Mouse (Mus musculus) midbrain, embryonic 15.5 days (tissue): Measurements from ENCODE around the gene Tmem52b. TPM values are rescaled to one million over a fixed set of nuclear protein-coding genes. Genes with fewer than 3 reads are reported as not detected.
A peak's percentile ranks its signal among the peaks of the same experiment; 100 is the strongest.

Experiments used
- ATAC-seq: fragments of 200-750 bp; cut with Nextera tagmentation; replicated peaks from 2 replicates; pipeline ENCODE4 v1.8.0; 2017; ENCODE audit warnings: moderate TSS enrichment
- H3K27ac ChIP-seq: fragments of 300-500 bp; sonication (generic); 2 replicates; pipeline ENCODE4 v1.5.1; 2015; ENCODE audit warnings: mild to moderate bottlenecking, inconsistent platforms
- H3K27me3 ChIP-seq: fragments of 300-500 bp; sonication (generic); replicated peaks from 2 replicates; pipeline ENCODE4 v1.6.1; 2015; ENCODE audit warnings: inconsistent platforms
- H3K36me3 ChIP-seq: fragments of 300-500 bp; sonication (generic); replicated peaks from 2 replicates; pipeline ENCODE4 v1.6.1; 2015; ENCODE audit warnings: inconsistent platforms
- H3K4me1 ChIP-seq: fragments of 300-500 bp; sonication (generic); 2 replicates; pipeline ENCODE4 v1.6.1; 2015; ENCODE audit warnings: inconsistent platforms
- H3K4me2 ChIP-seq: fragments of 300-500 bp; sonication (generic); 2 replicates; pipeline ENCODE4 v1.6.1; 2015; ENCODE audit warnings: inconsistent platforms, mild to moderate bottlenecking, moderate library complexity
- H3K4me3 ChIP-seq: fragments of 300-500 bp; sonication (generic); 2 replicates; pipeline ENCODE4 v1.5.1; 2015; ENCODE audit warnings: mild to moderate bottlenecking, inconsistent platforms
- H3K9ac ChIP-seq: fragments of 300-500 bp; sonication (generic); 2 replicates; pipeline ENCODE4 v1.6.1; 2015; ENCODE audit warnings: mild to moderate bottlenecking, inconsistent platforms
- H3K9me3 ChIP-seq: fragments of 300-500 bp; sonication (generic); 2 replicates; pipeline ENCODE4 v1.6.1; 2016; ENCODE audit warnings: inconsistent platforms
- WGBS: fragments of 180-500 bp; shearing (Covaris S2); methylation state at CpG from one replicate; pipeline ENCODE4 v1.1.7; 2015; ENCODE audit warnings: mixed read lengths; 5-methylcytosine and 5-hydroxymethylcytosine counted together
- polyA plus RNA-seq: library from polyadenylated mRNA; unstranded; fragments of >200 nt; fragmentation: Nextera tagmentation; extraction: Ambion mirVana; gene quantifications from 2 replicates; pipeline ENCODE4 v1.2.1, GENCODE M21; 2015

Gene Tmem52b
- polyA plus RNA-seq, 1 experiment from 2014 or later, result 0.32 TPM

- WGBS, result 7% methylated on average over 9 of the region's 9 CpGs
- Histone ChIP-seq H3K9ac (peak overlapping the region; percentile 96), H3K4me2 (peak overlapping the region; percentile 77), H3K9me3 (no peaks in the 10 kb centered on the region), H3K36me3 (peaks cover 9% of the 10 kb centered on the region), H3K4me1 (peaks cover 31% of the 10 kb centered on the region), H3K4me3 (peak overlapping the region; percentile 91), H3K27ac (peak overlapping the region; percentile 89), H3K27me3 (no peaks in the 10 kb centered on the region)
- peak; percentile 67 for ATAC-seq
Measured at GRCm38 (mm10) chr6:129534057-129534456, 21.7 kb downstream of the Tmem52b start.

- H3K36me3 ChIP-seq, result peaks cover 14% of the 10 kb centered on the region
- H3K9me3 ChIP-seq, result no peaks in the 10 kb centered on the region
- WGBS, result 38% methylated on average over 4 of the region's 4 CpGs
- H3K4me3 ChIP-seq, result peak overlapping the region; percentile 91
- no peaks in the 10 kb centered on the region for H3K27me3 ChIP-seq
- H3K27ac ChIP-seq, result peak overlapping the region; percentile 89
- peak overlapping the region; percentile 96 for H3K9ac ChIP-seq
- peak overlapping the region; percentile 77 for H3K4me2 ChIP-seq
- H3K4me1 ChIP-seq, result peaks cover 31% of the 10 kb centered on the region
- ATAC-seq, result peak; percentile 22
Measured at GRCm38 (mm10) chr6:129534627-129535190, 22.4 kb downstream of the Tmem52b start.

GRCm38 (mm10) chr6:129535723-129536122 lies 23.4 kb downstream of the Tmem52b start:
- Histone ChIP-seq H3K27ac (no peak overlapping the region), H3K9ac (no peak overlapping the region), H3K27me3 (no peaks in the 10 kb centered on the region), H3K4me2 (peak overlapping the region; percentile 77), H3K4me3 (peak overlapping the region; percentile 91), H3K9me3 (no peaks in the 10 kb centered on the region), H3K36me3 (peaks cover 19% of the 10 kb centered on the region), H3K4me1 (peaks cover 31% of the 10 kb centered on the region)
- WGBS, result 87% methylated on average over 4 of the region's 4 CpGs
- ATAC-seq, result no peak

GRCm38 (mm10) chr6:129538555-129538954 lies 26.2 kb downstream of the Tmem52b start:
- peaks cover 29% of the 10 kb centered on the region for H3K36me3 ChIP-seq
- H3K4me3 ChIP-seq, result no peak overlapping the region
- H3K4me1 ChIP-seq, result peaks cover 26% of the 10 kb centered on the region
- H3K27me3 ChIP-seq, result no peaks in the 10 kb centered on the region
- no peaks in the 10 kb centered on the region for H3K9me3 ChIP-seq
- no peak overlapping the region for H3K27ac ChIP-seq
- ATAC-seq, result no peak
- no peak overlapping the region for H3K9ac ChIP-seq
- 87% methylated on average over 6 of the region's 6 CpGs for WGBS
- H3K4me2 ChIP-seq, result no peak overlapping the region

- Histone ChIP-seq H3K4me1 (peaks cover 4% of the 10 kb centered on the region), H3K36me3 (peaks cover 29% of the 10 kb centered on the region), H3K9me3 (no peaks in the 10 kb centered on the region), H3K4me2 (no peak overlapping the region), H3K27ac (no peak overlapping the region), H3K4me3 (no peak overlapping the region), H3K9ac (no peak overlapping the region), H3K27me3 (no peaks in the 10 kb centered on the region)
- WGBS, result 43% methylated on average over 9 of the region's 9 CpGs
- no peak for ATAC-seq
Measured at GRCm38 (mm10) chr6:129541931-129542330, 29.6 kb downstream of the Tmem52b start.

- ATAC-seq, result no peak
- 89% methylated on average over 3 of the region's 3 CpGs for WGBS
- Histone ChIP-seq H3K36me3 (peaks cover 29% of the 10 kb centered on the region), H3K4me1 (no peaks in the 10 kb centered on the region), H3K27me3 (no peaks in the 10 kb centered on the region), H3K9me3 (no peaks in the 10 kb centered on the region), H3K9ac (no peak overlapping the region), H3K4me2 (no peak overlapping the region), H3K4me3 (no peak overlapping the region), H3K27ac (no peak overlapping the region)
Measured at GRCm38 (mm10) chr6:129542540-129542939, 30.2 kb downstream of the Tmem52b start.

GRCm38 (mm10) chr6:129543709-129544606 lies 31.6 kb downstream of the Tmem52b start:
- no peak overlapping the region for H3K9ac ChIP-seq
- no peaks in the 10 kb centered on the region for H3K4me1 ChIP-seq
- no peaks in the 10 kb centered on the region for H3K9me3 ChIP-seq
- no peaks in the 10 kb centered on the region for H3K27me3 ChIP-seq
- peak overlapping the region; percentile 35 for H3K27ac ChIP-seq
- H3K36me3 ChIP-seq, result peaks cover 21% of the 10 kb centered on the region
- WGBS, result 63% methylated on average over 6 of the region's 6 CpGs
- no peak overlapping the region for H3K4me3 ChIP-seq
- H3K4me2 ChIP-seq, result no peak overlapping the region
- peak; percentile 87 for ATAC-seq

GRCm38 (mm10) chr6:129547277-129547676 lies 34.9 kb downstream of the Tmem52b start:
- WGBS, result 85% methylated on average over 2 of the region's 2 CpGs
- H3K36me3 ChIP-seq, result no peaks in the 10 kb centered on the region

GRCm38 (mm10) chr6:129548009-129548408 lies 35.7 kb downstream of the Tmem52b start:
- no peak overlapping the region for H3K27ac ChIP-seq
- 79% methylated on average over 3 of the region's 3 CpGs for WGBS

More at GRCm38 (mm10) chr6:129547277-129547676, 34.9 kb downstream of the Tmem52b start:
- Histone ChIP-seq H3K9me3 (no peaks in the 10 kb centered on the region), H3K4me3 (no peak overlapping the region), H3K4me1 (no peaks in the 10 kb centered on the region), H3K27ac (no peak overlapping the region), H3K9ac (no peak overlapping the region), H3K27me3 (no peaks in the 10 kb centered on the region), H3K4me2 (no peak overlapping the region)
- no peak for ATAC-seq

GRCm38 (mm10) chr6:129557298-129558023 lies 45.1 kb downstream of the Tmem52b start:
- Histone ChIP-seq H3K4me1 (peaks cover 3% of the 10 kb centered on the region; the same call in 1 of the 2 replicates), H3K9ac (no peak overlapping the region)
- ATAC-seq, result peak; percentile 64

More at GRCm38 (mm10) chr6:129548009-129548408, 35.7 kb downstream of the Tmem52b start:
- Histone ChIP-seq H3K27me3 (no peaks in the 10 kb centered on the region), H3K9me3 (no peaks in the 10 kb centered on the region), H3K9ac (no peak overlapping the region), H3K4me3 (no peak overlapping the region), H3K36me3 (no peaks in the 10 kb centered on the region), H3K4me2 (no peak overlapping the region), H3K4me1 (no peaks in the 10 kb centered on the region)
- no peak for ATAC-seq

GRCm38 (mm10) chr6:129558946-129559640 lies 46.7 kb downstream of the Tmem52b start:
- no peak overlapping the region for H3K4me2 ChIP-seq
- H3K9ac ChIP-seq, result no peak overlapping the region
- ATAC-seq, result peak; percentile 91
- WGBS, result 18% methylated on average over 12 of the region's 12 CpGs
- no peak overlapping the region for H3K4me3 ChIP-seq
- no peaks in the 10 kb centered on the region for H3K27me3 ChIP-seq
- H3K27ac ChIP-seq, result no peak overlapping the region
- no peaks in the 10 kb centered on the region for H3K36me3 ChIP-seq
- H3K4me1 ChIP-seq, result peaks cover 3% of the 10 kb centered on the region; the same call in 1 of the 2 replicates
- H3K9me3 ChIP-seq, result no peaks in the 10 kb centered on the region

More at GRCm38 (mm10) chr6:129557298-129558023, 45.1 kb downstream of the Tmem52b start:
- Histone ChIP-seq H3K36me3 (no peaks in the 10 kb centered on the region), H3K9me3 (no peaks in the 10 kb centered on the region), H3K27ac (no peak overlapping the region), H3K4me3 (no peak overlapping the region), H3K27me3 (no peaks in the 10 kb centered on the region), H3K4me2 (no peak overlapping the region)
